Mouse (Mus musculus) liver, embryonic 14 days (tissue): ENCODE data around the gene Gucy1a1. TPM values are rescaled to one million over a fixed set of nuclear protein-coding genes. Genes with fewer than 3 reads are reported as not detected.

Experiments
- polyA plus RNA-seq: library from polyadenylated mRNA; depleted of rRNA; stranded (reverse); fragments of >200 nt; gene quantifications from 2 replicates; pipeline ENCODE4 v1.2.3, GENCODE M21; 2012; rRNA removed

Gene Gucy1a1
- polyA plus RNA-seq = 2.8 and 3.3 TPM in 2 replicates

GRCm38 (mm10) chr3:82145126-82145901 lies at the start of gene Gucy1a1:
Gucy1a1 (minus strand) TSS chr3:82145789.

GRCm38 (mm10) chr3:82074201-82074851 lies 71.3 kb downstream of the Gucy1a1 start, which contains the start of gene Gucy1b1:
Gucy1b1 (minus strand) TSS chr3:82074689.

Other genes with a start within 250 kb of the Gucy1a1 start
- 2.4 and 2.9 TPM in 2 replicates for gene Ctso, start 213.2 kb downstream of the Gucy1a1 start, polyA plus RNA-seq
- gene Tdo2, start 169.6 kb downstream of the Gucy1a1 start, polyA plus RNA-seq = 0.01 and 0.02 TPM in 2 replicates
- not detected in 2 replicates for gene Asic5, start 163.5 kb downstream of the Gucy1a1 start, polyA plus RNA-seq
- gene Gucy1b1, start 71.1 kb downstream of the Gucy1a1 start, polyA plus RNA-seq = 4.6 and 4.7 TPM in 2 replicates
- gene Map9, start 212.3 kb upstream of the Gucy1a1 start, polyA plus RNA-seq = 0.06 and 0.08 TPM in 2 replicates